Mouse (Mus musculus): ENCODE measurements around the gene Myl10.

GRCm38 (mm10) chr5:136746596-136746995 is 53.6 kb downstream of the Myl10 start:
- no peak for TF ChIP-seq CTCF (IDR thresholded peaks at IDR 0.05; ENCODE audit: low read depth)
- no peak for TF ChIP-seq EP300 (IDR thresholded peaks at IDR 0.05; ENCODE audit: low read depth)
